Mouse (Mus musculus) stomach, postnatal 0 days (tissue): ENCODE data around the gene Tpbgl. TPM values are rescaled to one million over a fixed set of nuclear protein-coding genes. Genes with fewer than 3 reads are reported as not detected.
A peak's percentile ranks its signal among the peaks of the same experiment; 100 is the strongest.

Experiments
- ATAC-seq: fragments of 200-750 bp; cut with Nextera tagmentation; 2 replicates; pipeline ENCODE4 v1.8.0; 2017; ENCODE audit not compliant: low FRiP score, low TSS enrichment
- DNase-seq: peaks from one replicate; pipeline ENCODE4 v3.0.0-alpha.2; 2016; ENCODE audit warnings: low spot score
- H3K27ac ChIP-seq: fragments of 300-500 bp; sonication (generic); replicated peaks from 2 replicates; pipeline ENCODE4 v1.5.1; 2014; ENCODE audit warnings: mild to moderate bottlenecking, control low read depth
- H3K27me3 ChIP-seq: fragments of 300-500 bp; sonication (generic); 2 replicates; pipeline ENCODE4 v1.6.1; 2014; ENCODE audit warnings: low read length; ENCODE audit not compliant: control insufficient read depth, insufficient read depth
- H3K36me3 ChIP-seq: fragments of 300-500 bp; sonication (generic); 2 replicates; pipeline ENCODE4 v1.6.1; 2014; ENCODE audit warnings: low read length, mixed read lengths; ENCODE audit not compliant: control insufficient read depth, insufficient read depth
- H3K4me1 ChIP-seq: fragments of 300-500 bp; sonication (generic); replicated peaks from 2 replicates; pipeline ENCODE4 v1.6.1; 2014; ENCODE audit warnings: antibody characterized with exemption; ENCODE audit not compliant: control insufficient read depth, insufficient read depth
- H3K4me2 ChIP-seq: fragments of 300-500 bp; sonication (generic); replicated peaks from 2 replicates; pipeline ENCODE4 v1.6.1; 2014; ENCODE audit warnings: low read depth, mild to moderate bottlenecking, control low read depth, moderate library complexity
- H3K4me3 ChIP-seq: fragments of 300-500 bp; sonication (generic); 2 replicates; pipeline ENCODE4 v1.5.1; 2014; ENCODE audit warnings: low read depth, low read length, control low read depth
- H3K9ac ChIP-seq: fragments of 300-500 bp; sonication (generic); 2 replicates; pipeline ENCODE4 v1.6.1; 2014; ENCODE audit warnings: mild to moderate bottlenecking, low read length, control low read depth, mixed read lengths
- H3K9me3 ChIP-seq: fragments of 300-500 bp; sonication (generic); 2 replicates; pipeline ENCODE4 v1.6.1; 2016; ENCODE audit warnings: low read length; ENCODE audit not compliant: control insufficient read depth
- CTCF ChIP-seq: IDR thresholded peaks from 2 replicates; pipeline ENCODE4 v1.5.1; 2016; ENCODE audit warnings: antibody characterized with exemption, low read depth, mild to moderate bottlenecking, moderate library complexity
- EP300 ChIP-seq: optimal IDR thresholded peaks from 2 replicates; pipeline ENCODE3; 2016; ENCODE audit warnings: antibody characterized with exemption
- WGBS: fragments of 180-500 bp; shearing (Covaris S2); extraction: QIAGEN DNeasy Blood & Tissue Kit; methylation state at CpG from one replicate; pipeline ENCODE4 v1.1.7; 2014; 5-methylcytosine and 5-hydroxymethylcytosine counted together
- polyA plus RNA-seq: library from polyadenylated mRNA; unstranded; fragments of >200 nt; fragmentation: Nextera tagmentation; extraction: Ambion mirVana; gene quantifications from 2 replicates; pipeline ENCODE4 v1.2.1, GENCODE M21; 2015

Tpbgl gene
- polyA plus RNA-seq, 1 experiment from 2014 or later = 1.5 TPM

- TF ChIP-seq EP300 (no peak), CTCF (no peak)
- no peaks in the 10 kb centered on the region for H3K9me3 ChIP-seq
- H3K27me3 ChIP-seq = no peaks in the 10 kb centered on the region
- H3K4me1 ChIP-seq = no peaks in the 10 kb centered on the region
- ATAC-seq (0 out of 2 replicates have a peak, but pooled peaks have one; percentile 28), DNase-seq (no peak)
- H3K27ac ChIP-seq = no peak overlapping the region
- H3K9ac ChIP-seq = no peak overlapping the region
- no peak overlapping the region for H3K4me3 ChIP-seq
- no peak overlapping the region for H3K4me2 ChIP-seq
- H3K36me3 ChIP-seq = no peaks in the 10 kb centered on the region
- WGBS = 82% methylated on average over 11 of the region's 11 CpGs
Measured at GRCm38 (mm10) chr7:99606303-99606702, 20.6 kb downstream of the Tpbgl start.

DNA sequence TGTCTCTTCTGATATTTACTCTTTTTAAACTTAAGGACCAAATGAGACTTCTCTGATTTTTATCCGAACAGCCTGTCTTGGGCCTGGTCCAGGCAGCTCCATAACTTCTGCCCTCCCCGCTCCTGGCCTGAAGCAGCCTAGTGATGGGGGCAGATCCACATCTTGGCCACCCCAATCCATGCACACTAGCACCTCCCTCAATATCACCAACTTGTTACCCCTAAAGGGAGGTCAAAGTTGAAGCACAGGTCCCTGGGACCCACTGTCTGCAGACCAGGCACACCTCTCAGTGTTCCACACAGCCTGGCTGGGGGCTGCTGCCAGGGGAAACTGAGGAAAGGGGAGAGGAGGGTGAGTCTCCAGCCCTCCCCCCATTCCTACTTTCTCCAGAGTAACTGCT, 21.8 kb downstream of the Tpbgl start:
- Histone ChIP-seq H3K9ac (no peak overlapping the region), H3K9me3 (no peaks in the 10 kb centered on the region), H3K4me2 (no peak overlapping the region), H3K27me3 (no peaks in the 10 kb centered on the region), H3K36me3 (no peaks in the 10 kb centered on the region), H3K4me1 (no peaks in the 10 kb centered on the region), H3K27ac (no peak overlapping the region), H3K4me3 (no peak overlapping the region)
- TF ChIP-seq CTCF (no peak), EP300 (no peak)
- WGBS = 80% methylated on average over 2 of the region's 2 CpGs
- ATAC-seq = no peak
- DNase-seq = no peak

DNA sequence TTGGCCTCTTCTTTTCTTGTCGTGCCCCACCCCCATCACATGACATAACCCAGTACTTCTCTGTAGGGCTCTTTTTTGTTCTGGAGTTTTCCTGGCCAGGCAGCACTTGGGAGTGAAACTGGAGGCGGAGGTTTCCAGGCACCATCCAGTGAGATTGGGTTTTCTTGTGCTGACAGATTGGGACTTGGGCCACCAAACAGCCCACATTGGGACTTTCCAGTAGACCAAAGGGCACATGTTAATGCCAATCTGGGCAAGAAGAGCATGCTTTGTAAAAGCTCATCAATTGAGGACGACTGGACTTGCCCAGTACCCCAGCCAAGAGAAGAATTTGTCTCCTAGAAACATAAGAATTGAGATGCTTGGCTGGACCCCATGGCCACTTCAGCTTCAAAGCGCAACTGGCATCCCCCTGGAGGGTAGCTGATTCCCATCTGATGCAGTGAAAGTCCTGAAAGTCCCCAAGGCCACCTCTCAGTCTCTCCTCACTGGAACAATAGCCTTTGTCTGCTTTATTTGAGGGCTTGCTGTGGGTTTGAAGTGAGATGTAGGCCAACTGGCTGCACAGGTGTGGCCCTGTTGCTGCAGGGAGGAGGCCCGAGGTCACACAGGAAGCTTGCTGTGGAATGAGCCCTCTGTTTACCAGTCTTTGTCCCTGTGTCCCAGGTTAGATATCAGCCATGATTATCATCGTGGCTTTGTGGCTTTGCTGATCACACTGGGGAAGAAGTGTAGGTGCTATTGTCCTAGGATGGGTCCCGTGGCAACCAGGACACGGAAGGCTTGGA, 22.8 kb downstream of the Tpbgl start:
- H3K4me2 ChIP-seq = no peak overlapping the region
- WGBS = 70% methylated on average over 8 of the region's 8 CpGs
- TF ChIP-seq EP300 = no peak
- TF ChIP-seq CTCF = no peak
- no peaks in the 10 kb centered on the region for H3K9me3 ChIP-seq
- no peaks in the 10 kb centered on the region for H3K36me3 ChIP-seq
- H3K27ac ChIP-seq = no peak overlapping the region
- no peak overlapping the region for H3K4me3 ChIP-seq
- ATAC-seq = no peak
- H3K9ac ChIP-seq = no peak overlapping the region
- H3K4me1 ChIP-seq = no peaks in the 10 kb centered on the region
- H3K27me3 ChIP-seq = no peaks in the 10 kb centered on the region
- no peak for DNase-seq

DNA sequence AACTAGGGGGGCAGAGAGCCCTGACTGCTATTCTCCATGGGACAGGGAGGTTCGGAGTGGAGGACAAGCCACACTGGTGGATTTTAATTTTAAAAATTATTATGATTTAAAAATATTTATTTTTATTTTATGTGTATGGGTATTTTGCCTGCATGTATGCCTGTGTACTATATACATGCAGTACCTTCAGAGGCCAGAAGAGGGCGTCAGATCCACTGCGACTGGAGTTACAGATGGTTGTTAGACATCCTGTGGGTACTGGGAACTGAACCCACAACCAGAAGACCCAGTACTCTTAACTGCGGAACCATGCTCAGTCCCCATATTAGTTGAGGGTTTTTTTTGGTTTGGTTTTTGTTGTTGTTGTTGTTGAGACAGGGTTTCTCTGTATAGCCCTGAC, 28.2 kb downstream of the Tpbgl start:
- Histone ChIP-seq H3K27ac (no peak overlapping the region), H3K36me3 (peaks cover 4% of the 10 kb centered on the region; the same call in 1 of the 2 replicates), H3K4me3 (no peak overlapping the region), H3K4me2 (no peak overlapping the region), H3K9ac (no peak overlapping the region), H3K9me3 (no peaks in the 10 kb centered on the region), H3K4me1 (no peaks in the 10 kb centered on the region), H3K27me3 (no peaks in the 10 kb centered on the region)
- TF ChIP-seq CTCF (peak; percentile 44), EP300 (no peak)
- 67% methylated on average over 4 of the region's 4 CpGs for WGBS
- DNase-seq (no peak), ATAC-seq (no peak)

DNA sequence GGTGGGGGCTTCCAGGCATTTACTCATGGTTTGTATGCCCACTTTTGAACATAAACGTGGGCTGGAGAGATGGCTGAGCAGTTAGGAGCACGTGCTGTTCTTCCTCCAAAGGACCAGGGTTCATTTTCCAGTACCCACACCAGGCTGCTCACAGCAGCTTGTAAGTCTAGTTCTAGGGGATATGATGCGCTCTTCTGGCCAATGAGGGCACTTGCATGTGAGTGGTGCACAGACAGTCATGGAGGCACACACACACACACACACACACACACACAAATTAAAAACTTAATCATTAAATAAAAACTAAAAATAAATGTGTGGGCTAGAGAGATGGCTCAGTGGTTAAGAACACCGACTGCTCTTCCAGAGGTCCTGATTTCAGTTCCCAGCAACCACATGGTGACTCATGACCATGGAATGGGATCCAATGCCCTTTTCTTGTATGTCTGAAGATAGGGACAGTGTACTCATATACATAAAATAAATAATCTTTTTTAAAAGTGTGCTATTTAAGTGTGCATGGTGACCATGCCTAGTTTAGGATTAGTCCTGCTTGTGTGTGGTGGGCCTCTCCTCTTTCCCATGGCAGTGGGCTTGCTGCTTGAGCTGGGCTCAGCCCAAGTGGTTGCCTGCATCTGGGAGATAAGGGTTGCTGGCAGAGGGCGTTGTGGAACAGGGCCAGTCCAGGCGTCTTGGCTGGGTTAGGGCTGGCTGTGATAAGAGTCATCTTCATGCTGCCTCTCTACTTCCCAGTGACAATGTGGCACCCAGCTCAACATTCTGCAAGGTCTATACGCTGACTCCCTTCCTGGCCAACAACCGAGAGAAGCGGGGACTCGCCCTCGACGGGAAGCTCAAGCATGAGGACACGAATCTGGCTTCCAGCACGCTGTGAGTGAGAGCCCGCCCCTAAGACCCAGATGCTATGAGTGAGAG, 32.8 kb downstream of the Tpbgl start:
- Histone ChIP-seq H3K9me3 (no peaks in the 10 kb centered on the region), H3K4me3 (no peak overlapping the region), H3K9ac (no peak overlapping the region), H3K27me3 (no peaks in the 10 kb centered on the region), H3K27ac (no peak overlapping the region), H3K4me1 (no peaks in the 10 kb centered on the region), H3K36me3 (peaks cover 11% of the 10 kb centered on the region; the same call in 1 of the 2 replicates), H3K4me2 (no peak overlapping the region)
- no peak for DNase-seq
- ATAC-seq = no peak
- TF ChIP-seq EP300 = no peak
- 81% methylated on average over 15 of the region's 15 CpGs for WGBS
